Mouse (Mus musculus): ENCODE data around the gene Ptcra. TPM values are rescaled to one million over a fixed set of nuclear protein-coding genes. Genes with fewer than 3 reads are reported as not detected.

Ptcra gene
- polyA plus RNA-seq, 1 experiment from 2014 or later, result 0.32 TPM

- H3K4me3 ChIP-seq (replicated peaks), result no peak overlapping the region
- 85% methylated on average over 2 of the region's 2 CpGs for WGBS (ENCODE audit: insufficient replicate concordance)
- no peak for DNase-seq
- H3K27me3 ChIP-seq, result no peaks in the 10 kb centered on the region
- no peak overlapping the region for H3K27ac ChIP-seq
- H3K4me1 ChIP-seq (replicated peaks), result peaks cover 35% of the 10 kb centered on the region
- H3K9ac ChIP-seq, result no peak overlapping the region
- H3K4me2 ChIP-seq, result no peak overlapping the region
- no peaks in the 10 kb centered on the region for H3K9me3 ChIP-seq (replicated peaks)
- peaks cover 52% of the 10 kb centered on the region for H3K36me3 ChIP-seq
- ATAC-seq (ENCODE audit: low read depth), result no peak
Measured at GRCm38 (mm10) chr17:46745506-46745905, 18.0 kb downstream of the Ptcra start.

- Histone ChIP-seq H3K4me2 (no peak overlapping the region), H3K36me3 (peaks cover 61% of the 10 kb centered on the region), H3K4me1 (replicated peaks) (peaks cover 21% of the 10 kb centered on the region), H3K9ac (no peak overlapping the region), H3K27ac (no peak overlapping the region), H3K4me3 (replicated peaks) (no peak overlapping the region), H3K9me3 (replicated peaks) (no peaks in the 10 kb centered on the region), H3K27me3 (no peaks in the 10 kb centered on the region)
- 85% methylated on average over 9 of the region's 9 CpGs for WGBS (ENCODE audit: insufficient replicate concordance)
- ATAC-seq (ENCODE audit: low read depth) (no peak), DNase-seq (no peak)
Measured at GRCm38 (mm10) chr17:46742986-46743385, 20.5 kb downstream of the Ptcra start.

GRCm38 (mm10) chr17:46741305-46741704 lies 22.2 kb downstream of the Ptcra start:
- WGBS (ENCODE audit: insufficient replicate concordance), result 67% methylated on average over 6 of the region's 6 CpGs
- DNase-seq (no peak), ATAC-seq (ENCODE audit: low read depth) (peak; percentile 80)
- Histone ChIP-seq H3K9me3 (replicated peaks) (no peaks in the 10 kb centered on the region), H3K4me1 (replicated peaks) (peaks cover 14% of the 10 kb centered on the region), H3K9ac (no peak overlapping the region; the same call in 1 of the 2 replicates), H3K36me3 (peaks cover 58% of the 10 kb centered on the region), H3K27me3 (no peaks in the 10 kb centered on the region), H3K4me3 (replicated peaks) (no peak overlapping the region), H3K4me2 (peak overlapping the region; percentile 23), H3K27ac (peak overlapping the region; percentile 58)

GRCm38 (mm10) chr17:46736160-46736559 lies 27.4 kb downstream of the Ptcra start:
- H3K36me3 ChIP-seq, result peaks cover 35% of the 10 kb centered on the region
- H3K27me3 ChIP-seq, result no peaks in the 10 kb centered on the region
- peak overlapping the region; percentile 50 for H3K27ac ChIP-seq
- H3K4me2 ChIP-seq, result no peak overlapping the region
- H3K4me1 ChIP-seq (replicated peaks), result peaks cover 17% of the 10 kb centered on the region
- no peaks in the 10 kb centered on the region for H3K9me3 ChIP-seq (replicated peaks)
- no peak overlapping the region for H3K4me3 ChIP-seq (replicated peaks)
- no peak overlapping the region for H3K9ac ChIP-seq
- 0 out of 2 replicates have a peak, but pooled peaks have one; percentile 6 for ATAC-seq (ENCODE audit: low read depth)
- DNase-seq, result no peak
- WGBS (ENCODE audit: insufficient replicate concordance), result 56% methylated on average over 10 of the region's 10 CpGs

GRCm38 (mm10) chr17:46735287-46735686 lies 28.2 kb downstream of the Ptcra start:
- peaks cover 15% of the 10 kb centered on the region for H3K4me1 ChIP-seq (replicated peaks)
- peaks cover 33% of the 10 kb centered on the region for H3K36me3 ChIP-seq
- WGBS (ENCODE audit: insufficient replicate concordance), result 66% methylated on average over 7 of the region's 7 CpGs
- H3K4me2 ChIP-seq, result no peak overlapping the region
- DNase-seq, result no peak
- H3K27me3 ChIP-seq, result no peaks in the 10 kb centered on the region
- no peaks in the 10 kb centered on the region for H3K9me3 ChIP-seq (replicated peaks)
- no peak overlapping the region for H3K4me3 ChIP-seq (replicated peaks)
- no peak overlapping the region for H3K9ac ChIP-seq
- peak overlapping the region; percentile 50 for H3K27ac ChIP-seq
- peak; percentile 65 for ATAC-seq (ENCODE audit: low read depth)

- H3K4me1 ChIP-seq (replicated peaks), result peaks cover 15% of the 10 kb centered on the region
- peak overlapping the region; percentile 50; the same call in 1 of the 2 replicates for H3K27ac ChIP-seq
- no peaks in the 10 kb centered on the region for H3K9me3 ChIP-seq (replicated peaks)
- 71% methylated on average over 3 of the region's 3 CpGs for WGBS (ENCODE audit: insufficient replicate concordance)
- peaks cover 7% of the 10 kb centered on the region for H3K27me3 ChIP-seq
- no peak overlapping the region for H3K9ac ChIP-seq
- H3K4me3 ChIP-seq (replicated peaks), result no peak overlapping the region
- H3K36me3 ChIP-seq, result peaks cover 33% of the 10 kb centered on the region
- ATAC-seq (ENCODE audit: low read depth), result no peak
- no peak for DNase-seq
- H3K4me2 ChIP-seq, result no peak overlapping the region
Measured at GRCm38 (mm10) chr17:46734055-46734454, 29.5 kb downstream of the Ptcra start.

GRCm38 (mm10) chr17:46728904-46729318 lies 34.6 kb downstream of the Ptcra start, which contains the start of gene Gnmt:
Gnmt (minus strand) TSS chr17:46729168.
- peak; percentile 59 for ATAC-seq (ENCODE audit: low read depth)
- Histone ChIP-seq H3K4me2 (peak within 1 kb of the TSS; percentile 49), H3K9me3 (replicated peaks) (no peaks in the 10 kb centered on the region), H3K4me3 (replicated peaks) (peak within 1 kb of the TSS; percentile 37), H3K36me3 (peaks cover 19% of the 10 kb centered on the region), H3K27ac (no peak within 1 kb of the TSS), H3K4me1 (replicated peaks) (peaks cover 4% of the 10 kb centered on the region; the same call in 1 of the 2 replicates), H3K27me3 (peaks cover 18% of the 10 kb centered on the region), H3K9ac (peak within 1 kb of the TSS; percentile 49; the same call in 1 of the 2 replicates)
- no peak for DNase-seq
- WGBS (ENCODE audit: insufficient replicate concordance), result 32% methylated on average over 24 of the region's 24 CpGs

- no peak for ATAC-seq (ENCODE audit: low read depth)
Measured at GRCm38 (mm10) chr17:46728496-46728895, 35.0 kb downstream of the Ptcra start.

GRCm38 (mm10) chr17:46728021-46728420 lies 35.5 kb downstream of the Ptcra start:
- Histone ChIP-seq H3K27me3 (peaks cover 18% of the 10 kb centered on the region), H3K4me3 (replicated peaks) (no peak overlapping the region), H3K27ac (no peak overlapping the region), H3K4me1 (replicated peaks) (peaks cover 3% of the 10 kb centered on the region; the same call in 1 of the 2 replicates), H3K36me3 (peaks cover 26% of the 10 kb centered on the region), H3K9ac (no peak overlapping the region), H3K9me3 (replicated peaks) (no peaks in the 10 kb centered on the region), H3K4me2 (0 out of 2 replicates have a peak overlapping the region, but pooled peaks have one; percentile 49)
- DNase-seq, result no peak
- WGBS (ENCODE audit: insufficient replicate concordance), result 35% methylated on average over 6 of the region's 6 CpGs
- ATAC-seq (ENCODE audit: low read depth), result no peak

More at GRCm38 (mm10) chr17:46728496-46728895, 35.0 kb downstream of the Ptcra start:
- Histone ChIP-seq H3K36me3 (peaks cover 23% of the 10 kb centered on the region), H3K4me3 (replicated peaks) (peak overlapping the region; percentile 37), H3K4me1 (replicated peaks) (peaks cover 3% of the 10 kb centered on the region; the same call in 1 of the 2 replicates), H3K27ac (no peak overlapping the region), H3K9me3 (replicated peaks) (no peaks in the 10 kb centered on the region), H3K27me3 (peaks cover 18% of the 10 kb centered on the region), H3K4me2 (peak overlapping the region; percentile 49), H3K9ac (peak overlapping the region; percentile 49; the same call in 1 of the 2 replicates)
- whole genome bisulfite sequencing (ENCODE audit: insufficient replicate concordance), result 56% methylated on average over 11 of the region's 11 CpGs
- DNase-seq, result no peak

GRCm38 (mm10) chr17:46727271-46727670 lies 36.2 kb downstream of the Ptcra start:
- Histone ChIP-seq H3K4me2 (no peak overlapping the region), H3K27ac (no peak overlapping the region), H3K36me3 (peaks cover 28% of the 10 kb centered on the region), H3K4me1 (replicated peaks) (peaks cover 3% of the 10 kb centered on the region; the same call in 1 of the 2 replicates), H3K9ac (no peak overlapping the region), H3K27me3 (peaks cover 18% of the 10 kb centered on the region), H3K9me3 (replicated peaks) (no peaks in the 10 kb centered on the region), H3K4me3 (replicated peaks) (no peak overlapping the region)
- WGBS (ENCODE audit: insufficient replicate concordance), result 85% methylated on average over 11 of the region's 11 CpGs
- ATAC-seq (ENCODE audit: low read depth), result no peak
- no peak for DNase-seq

- DNase-seq (no peak), ATAC-seq (ENCODE audit: low read depth) (no peak)
- 81% methylated on average over 26 of the region's 26 CpGs for WGBS (ENCODE audit: insufficient replicate concordance)
- no peak overlapping the region for H3K27ac ChIP-seq
- no peak overlapping the region for H3K4me2 ChIP-seq
- peaks cover 3% of the 10 kb centered on the region; the same call in 1 of the 2 replicates for H3K4me1 ChIP-seq (replicated peaks)
- H3K9ac ChIP-seq, result no peak overlapping the region
- H3K4me3 ChIP-seq (replicated peaks), result no peak overlapping the region
- no peaks in the 10 kb centered on the region for H3K9me3 ChIP-seq (replicated peaks)
- peaks cover 18% of the 10 kb centered on the region for H3K27me3 ChIP-seq
- H3K36me3 ChIP-seq, result peaks cover 41% of the 10 kb centered on the region
Measured at GRCm38 (mm10) chr17:46725731-46726645, 37.5 kb downstream of the Ptcra start.
